Mouse (Mus musculus) G1E (cell line): ENCODE measurements around the gene Tuba8.

ENCODE experiments used
- CTCF ChIP-seq: IDR thresholded peaks from 2 replicates; pipeline ENCODE4 v1.5.1; 2012; ENCODE audit warnings: low read depth, low read length, inconsistent platforms, mixed read lengths
- GATA1 ChIP-seq: IDR thresholded peaks from 2 replicates; pipeline ENCODE4 v1.6.1; 2012; ENCODE audit warnings: borderline replicate concordance, low read length, inconsistent platforms, mixed read lengths
- TAL1 ChIP-seq: conservative IDR thresholded peaks from 2 replicates; pipeline ENCODE4 v1.6.1; 2012; ENCODE audit warnings: low read depth, low read length, inconsistent platforms, mixed read lengths

DNA sequence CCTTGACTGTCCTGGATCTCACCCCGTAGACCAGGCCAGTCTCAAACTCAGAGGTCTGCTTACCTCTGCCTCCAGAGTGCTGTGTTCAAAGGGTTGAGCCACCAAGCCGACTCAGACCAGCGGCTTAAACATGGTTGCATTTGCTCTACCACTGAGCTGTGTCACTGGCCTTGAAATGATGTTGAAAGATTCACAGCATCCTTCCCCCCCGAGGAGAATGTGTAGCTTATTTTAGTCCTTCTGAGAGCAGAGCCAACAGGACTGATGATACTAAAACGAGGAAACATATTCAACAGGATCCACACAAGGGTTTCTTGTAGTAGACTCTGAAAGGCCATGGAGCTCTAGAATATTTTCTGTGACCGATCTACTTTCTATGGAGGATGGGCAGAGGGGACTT is 5.4 kb downstream of the Tuba8 start:
- TF ChIP-seq TAL1 (no peak), CTCF (no peak), GATA1 (no peak)
